Mouse (Mus musculus) granulocyte monocyte progenitor cell, adult 5-6 weeks (primary cell): ENCODE data around the gene Mlycd. TPM values are rescaled to one million over a fixed set of nuclear protein-coding genes. Genes with fewer than 3 reads are reported as not detected.

ENCODE experiments used
- ATAC-seq: replicated peaks from 2 replicates; pipeline ENCODE4 v1.8.0; 2016; ENCODE audit warnings: mild to moderate bottlenecking, moderate TSS enrichment, inconsistent platforms; ENCODE audit not compliant: poor library complexity, severe bottlenecking
- total RNA-seq, 2 experiments: library from RNA; stranded (forward) in 1 of 2; stranded (reverse) in 1 of 2; fragments of 200-712, 200-1000 nt in 1 of 2; fragments of >200 nt in 1 of 2; fragmentation: Nextera tagmentation in 1 of 2; gene quantifications; 2 replicates each; pipeline ENCODE4 v1.2.3; 2014 to 2017

Gene Mlycd
- total RNA-seq, 2 experiments from 2014 or later: 10.4 to 17.4 TPM

GRCm38 (mm10) chr8:119429552-119429951 lies 34.9 kb downstream of the Mlycd start:
- ATAC-seq: no peak

GRCm38 (mm10) chr8:119430250-119430649 lies 35.6 kb downstream of the Mlycd start:
- ATAC-seq: no peak

GRCm38 (mm10) chr8:119430690-119431089 lies 36.0 kb downstream of the Mlycd start:
- ATAC-seq: no peak

- ATAC-seq: no peak
These were observed 37.7 kb downstream of the Mlycd start for GRCm38 (mm10) chr8:119432372-119432771.

- no peak for ATAC-seq
These were observed 39.0 kb downstream of the Mlycd start, which contains the start of gene Osgin1 for GRCm38 (mm10) chr8:119433582-119434174. TSS of gene Osgin1 (plus strand) at chr8:119434124.

- ATAC-seq: no peak
These were observed 39.9 kb downstream of the Mlycd start for GRCm38 (mm10) chr8:119434569-119434968.

- no peak for ATAC-seq
These were observed 40.8 kb downstream of the Mlycd start for GRCm38 (mm10) chr8:119435527-119435926.

- ATAC-seq: no peak
These were observed 41.7 kb downstream of the Mlycd start for GRCm38 (mm10) chr8:119436331-119436730.

- ATAC-seq: peak; percentile 80
These were observed 42.3 kb downstream of the Mlycd start for GRCm38 (mm10) chr8:119436933-119437332.

- no peak for ATAC-seq
These were observed 42.8 kb downstream of the Mlycd start for GRCm38 (mm10) chr8:119437506-119437905.

- ATAC-seq: no peak
These were observed 44.2 kb downstream of the Mlycd start for GRCm38 (mm10) chr8:119438876-119439275.

GRCm38 (mm10) chr8:119439424-119439823 lies 44.7 kb downstream of the Mlycd start:
- no peak for ATAC-seq

- ATAC-seq: no peak
These were observed 45.2 kb downstream of the Mlycd start for GRCm38 (mm10) chr8:119439893-119440249.

GRCm38 (mm10) chr8:119440250-119440951 lies 45.7 kb downstream of the Mlycd start:
- ATAC-seq: peak; percentile 30

GRCm38 (mm10) chr8:119440952-119441270 lies 46.2 kb downstream of the Mlycd start:
- no peak for ATAC-seq

- peak; percentile 43 for ATAC-seq
These were observed 47.3 kb downstream of the Mlycd start for GRCm38 (mm10) chr8:119442013-119442412.

GRCm38 (mm10) chr8:119442970-119443369 lies 48.3 kb downstream of the Mlycd start:
- ATAC-seq: no peak

- peak; percentile 28; the same call in 1 of the 2 replicates for ATAC-seq
These were observed 51.7 kb downstream of the Mlycd start, which contains the start of gene Necab2 for GRCm38 (mm10) chr8:119446211-119446989. TSS of gene Necab2 (plus strand) at chr8:119446719.

GRCm38 (mm10) chr8:119446990-119447780 lies 52.5 kb downstream of the Mlycd start:
- no peak for ATAC-seq

GRCm38 (mm10) chr8:119447781-119448170 lies 53.1 kb downstream of the Mlycd start:
- no peak for ATAC-seq

- ATAC-seq: no peak
These were observed 54.9 kb downstream of the Mlycd start for GRCm38 (mm10) chr8:119449627-119450026.
